Mouse (Mus musculus) CD4-positive helper T cell, adult 2 months (primary cell): ENCODE data around the gene Selp.

ENCODE experiments used
- DNase-seq: peaks from one replicate; pipeline ENCODE4 v3.0.0-alpha.2; 2012; ENCODE audit warnings: low read depth, missing footprints, low spot score

Selp gene

DNA sequence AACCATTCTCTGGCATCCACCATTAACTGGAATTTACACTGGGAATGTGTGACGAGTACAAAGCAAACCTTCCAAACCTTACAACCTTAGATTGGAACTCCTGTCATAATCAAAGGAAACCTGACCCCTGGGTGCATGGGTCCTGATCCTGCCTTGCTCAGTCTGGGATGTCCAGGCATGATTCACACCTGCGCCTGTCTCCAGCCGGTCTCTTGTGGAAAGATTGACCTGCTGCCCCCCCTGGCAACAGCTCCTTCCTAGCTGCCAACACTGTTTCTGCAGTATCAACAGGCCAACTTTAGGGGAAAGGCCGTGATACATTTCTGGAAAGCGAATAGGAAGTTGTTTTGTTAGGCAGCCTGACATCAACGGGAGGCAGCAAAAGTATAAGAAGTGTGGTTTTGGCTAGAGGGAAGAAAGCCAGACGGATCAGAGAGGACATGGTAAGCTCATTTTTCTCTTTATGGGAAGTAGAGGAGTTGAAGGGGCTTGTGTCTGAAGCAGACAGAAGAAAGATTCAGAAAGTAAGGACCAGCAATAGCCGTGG lies at the start of gene Selp:
Gene Selp (plus strand): TSS at position 318 of the 547 bp plus-strand sequence.
- DNase-seq: no peak

DNA sequence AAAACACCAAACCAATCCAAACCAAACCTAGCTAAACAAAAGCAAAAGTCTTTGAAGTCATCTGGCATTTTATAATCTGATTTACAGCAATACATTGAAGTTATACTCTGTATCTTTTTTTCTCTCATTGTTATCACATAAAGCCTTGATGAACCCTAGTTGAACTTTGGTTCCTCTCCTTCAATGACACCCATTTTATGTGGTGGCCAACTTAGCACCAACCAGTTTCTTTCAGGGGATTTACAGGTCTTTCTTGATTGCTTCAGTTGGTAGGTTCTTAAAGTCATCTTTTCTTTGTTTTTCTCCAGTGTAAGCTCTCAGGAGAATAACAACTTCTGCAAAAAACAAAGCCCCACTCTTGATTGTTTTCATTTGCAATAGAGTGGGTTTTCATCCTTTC lies 45.8 kb upstream of the Selp start:
- peak; percentile 35 for DNase-seq

DNA sequence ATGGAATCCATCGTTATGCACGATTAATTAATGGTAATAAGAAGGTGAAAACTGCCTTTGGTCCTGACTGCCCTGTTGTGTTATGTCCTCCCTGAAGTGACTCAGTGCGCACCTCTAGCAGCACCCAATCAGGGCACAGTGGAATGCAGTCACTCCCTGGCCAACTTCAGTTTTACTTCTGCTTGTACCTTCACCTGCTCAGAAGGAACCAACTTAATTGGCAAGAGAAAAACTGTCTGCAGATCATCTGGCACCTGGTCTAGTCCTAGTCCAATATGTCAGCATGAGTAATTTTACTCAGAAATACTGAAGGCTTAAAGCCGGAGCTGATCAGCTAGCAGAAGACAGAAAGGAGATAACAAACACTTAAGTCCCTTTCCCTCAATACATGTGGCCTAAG lies 44.6 kb upstream of the Selp start:
- no peak for DNase-seq

DNA sequence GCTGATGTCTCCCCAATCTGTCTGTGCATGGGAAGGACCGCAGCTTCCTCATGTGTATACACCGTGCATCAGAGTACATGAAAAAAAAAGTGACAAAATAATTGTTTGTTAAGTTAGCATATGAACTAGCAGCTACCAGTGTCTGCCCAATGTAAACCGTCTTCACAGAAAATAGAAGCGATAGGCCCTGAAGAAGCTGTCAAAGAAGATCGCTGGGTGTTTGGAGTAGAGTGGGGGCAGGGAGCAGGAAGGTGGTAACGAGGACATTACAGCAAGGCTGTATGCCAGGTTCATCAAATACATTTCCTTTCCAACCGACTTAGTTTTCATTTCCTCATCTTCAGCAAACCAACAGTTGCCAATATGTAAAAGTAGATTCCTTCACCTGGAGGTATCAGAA lies 44.0 kb upstream of the Selp start:
- peak; percentile 69 for DNase-seq

DNA sequence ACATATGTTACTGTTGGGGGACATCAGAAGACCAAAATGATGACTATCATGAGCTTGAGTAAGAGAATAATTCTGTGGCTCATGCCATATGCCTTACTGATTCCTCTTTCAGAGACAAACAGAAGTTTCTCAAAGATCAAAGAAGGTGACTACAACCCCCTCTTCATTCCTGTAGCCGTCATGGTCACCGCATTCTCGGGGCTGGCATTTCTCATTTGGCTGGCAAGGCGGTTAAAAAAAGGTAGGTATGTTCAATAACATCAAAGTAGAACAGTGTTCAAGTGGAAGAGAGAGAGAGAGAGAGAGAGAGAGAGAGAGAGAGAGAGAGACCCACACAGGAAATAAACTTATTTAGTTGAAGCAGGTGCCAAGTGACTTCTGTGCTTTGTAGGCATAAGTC lies 43.1 kb upstream of the Selp start:
- DNase-seq: peak; percentile 76

DNA sequence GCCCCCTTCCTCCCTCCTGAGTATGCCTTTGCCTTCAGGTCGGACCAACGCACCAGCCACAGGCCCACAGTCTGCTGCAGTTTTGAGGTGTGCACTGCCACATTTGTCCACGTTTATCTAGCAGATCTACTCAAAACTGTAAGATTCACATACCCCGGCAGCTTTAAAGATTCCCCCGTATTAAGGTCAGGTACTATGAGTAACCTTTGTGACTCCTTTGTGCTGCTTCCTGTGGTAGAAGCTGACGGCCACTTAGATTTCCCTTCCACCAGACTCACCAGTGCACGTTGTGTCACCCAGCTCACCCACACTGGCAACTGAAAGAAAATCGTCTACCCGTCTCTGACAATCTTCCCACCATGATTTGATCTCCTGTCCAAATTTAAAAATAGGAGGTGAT lies 42.0 kb upstream of the Selp start:
- peak; percentile 57 for DNase-seq

DNA sequence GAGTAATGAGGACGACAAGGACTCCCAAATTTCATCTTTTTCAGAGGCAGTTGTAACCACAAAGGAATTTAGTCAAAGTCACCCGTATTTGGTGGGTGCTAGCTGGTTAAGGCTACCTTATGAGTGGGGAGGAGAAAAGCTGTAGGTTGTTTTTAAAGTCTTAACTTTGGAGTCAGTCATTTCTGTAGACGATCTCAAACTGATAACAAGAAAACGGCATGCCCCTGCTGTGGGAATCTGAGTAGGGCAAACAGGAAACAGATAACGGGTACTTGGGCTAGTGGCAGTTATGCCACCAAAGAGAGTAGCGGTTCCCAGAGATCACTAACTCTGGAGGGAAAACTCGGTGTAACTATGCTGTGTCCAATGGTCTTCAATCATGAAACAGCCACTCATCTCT lies 41.3 kb upstream of the Selp start:
- peak; percentile 64 for DNase-seq

DNA sequence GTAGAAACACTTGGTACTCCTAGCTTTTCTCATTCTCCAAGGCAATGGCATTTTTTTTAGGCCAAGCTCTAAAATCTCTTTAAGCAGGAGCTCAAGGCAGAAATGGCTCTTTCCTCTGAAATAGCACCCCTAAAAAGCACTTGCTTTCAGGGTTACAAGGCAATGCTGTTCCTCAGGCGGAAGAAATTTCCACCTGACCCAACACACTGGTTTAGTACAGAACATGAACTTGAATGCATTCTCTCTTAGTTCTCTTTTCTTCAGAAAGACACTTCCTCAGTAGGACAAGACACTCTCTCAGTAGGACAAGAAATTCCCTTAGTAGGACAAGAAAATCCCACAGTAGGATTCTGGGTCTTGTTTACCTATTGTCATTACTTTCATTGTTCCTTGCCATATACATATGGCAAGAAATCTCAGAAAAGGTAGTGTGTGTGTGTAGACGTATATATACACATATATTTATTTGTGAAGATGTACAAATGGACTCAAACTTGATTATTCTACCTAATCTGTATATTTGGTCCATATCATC lies 40.4 kb upstream of the Selp start:
- no peak for DNase-seq

DNA sequence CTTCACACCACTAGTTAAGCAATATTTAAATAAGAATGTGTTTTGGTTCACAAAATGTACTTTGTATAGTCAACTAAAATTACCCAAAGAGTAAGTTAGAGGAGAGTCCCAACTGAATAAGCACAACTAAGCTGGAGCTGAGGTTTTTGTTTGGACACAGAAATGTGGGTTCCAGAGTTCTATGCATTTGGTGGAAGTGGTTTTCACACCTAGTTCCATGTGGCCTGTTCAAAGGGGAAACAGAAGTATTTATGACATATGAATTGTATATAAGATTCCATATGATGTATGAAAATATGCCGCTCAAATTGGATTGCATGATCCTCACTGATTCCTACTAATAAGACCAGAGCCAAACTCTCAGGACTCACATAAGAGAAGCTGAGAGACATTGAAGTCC lies 39.6 kb upstream of the Selp start:
- peak; percentile 56 for DNase-seq

DNA sequence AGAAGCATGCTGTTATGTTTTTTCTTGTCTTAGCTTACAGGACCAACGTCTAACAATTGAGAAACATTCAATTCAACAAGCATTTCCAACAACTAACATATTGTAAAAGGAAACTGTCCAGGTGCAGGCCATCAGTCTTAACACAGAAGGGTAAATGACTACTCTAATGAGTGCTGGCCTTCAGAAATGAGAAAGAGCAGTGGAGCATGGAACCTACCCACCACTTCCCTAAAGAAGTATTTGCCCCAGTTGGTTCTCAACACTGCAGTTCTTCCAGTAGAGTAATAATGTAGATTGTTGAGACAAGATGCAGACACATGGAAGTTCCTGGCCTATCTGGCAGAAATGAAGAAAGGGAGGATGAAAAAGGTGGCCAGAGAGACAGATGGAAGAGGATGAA lies 38.6 kb upstream of the Selp start:
- DNase-seq: no peak

DNA sequence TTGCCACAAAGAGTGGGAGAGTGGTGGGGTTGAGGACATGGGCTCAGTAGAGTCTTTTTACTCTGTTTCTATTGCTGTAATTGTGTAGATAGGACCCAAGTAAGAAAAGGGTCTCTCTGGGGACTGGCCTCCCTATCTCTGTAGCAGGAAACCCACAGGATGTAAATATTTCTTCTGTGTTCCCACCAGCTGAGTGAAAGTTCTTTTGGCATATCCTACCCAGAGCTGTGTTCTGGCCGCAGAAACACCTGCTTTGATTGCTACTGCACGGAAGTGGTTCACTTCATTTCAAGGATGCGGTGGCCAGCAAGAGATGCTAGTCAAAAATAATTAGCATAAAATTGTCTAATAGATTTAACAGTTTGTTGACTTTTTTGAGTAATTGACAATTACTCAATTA lies 38.0 kb upstream of the Selp start:
- peak; percentile 63 for DNase-seq

DNA sequence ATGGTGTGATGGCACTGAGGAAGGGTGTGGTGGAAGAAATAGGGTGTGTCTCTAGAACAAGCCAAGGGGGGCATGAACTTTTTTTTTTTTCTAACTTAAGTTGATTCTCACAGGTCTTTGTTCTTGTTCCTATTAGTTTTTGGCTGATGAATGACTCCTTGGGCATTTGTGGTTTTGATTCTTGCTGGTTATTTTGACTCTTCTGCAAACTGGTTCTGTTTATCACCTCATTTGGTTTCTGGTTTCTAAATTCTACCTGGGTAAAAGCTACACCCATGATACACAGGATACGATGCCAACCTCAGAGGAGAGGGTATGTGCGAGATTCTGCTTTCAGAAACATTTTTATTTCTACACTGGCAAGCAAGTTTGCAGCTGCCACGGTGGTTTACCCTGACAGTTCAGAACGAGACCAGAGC lies 36.7 kb upstream of the Selp start:
- peak; percentile 73 for DNase-seq

DNA sequence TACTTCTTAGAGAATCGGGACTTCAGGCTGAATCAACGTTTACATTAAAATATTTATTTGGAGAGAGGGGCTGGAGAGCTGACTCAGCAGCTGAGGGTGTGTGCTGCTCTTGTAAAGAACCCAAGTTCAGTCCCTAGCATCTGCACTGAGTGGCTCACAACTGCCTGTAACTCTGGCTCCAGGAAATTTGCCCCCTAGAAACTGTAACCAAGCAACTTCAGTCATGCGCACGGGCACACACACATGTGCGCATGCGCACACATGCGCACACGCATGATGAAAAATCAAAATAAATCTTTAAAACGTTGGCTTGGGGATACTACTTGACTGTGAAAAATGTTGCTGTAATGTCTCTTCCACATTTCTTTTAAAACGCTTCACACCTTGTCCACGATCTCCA lies 36.0 kb upstream of the Selp start:
- DNase-seq: no peak

DNA sequence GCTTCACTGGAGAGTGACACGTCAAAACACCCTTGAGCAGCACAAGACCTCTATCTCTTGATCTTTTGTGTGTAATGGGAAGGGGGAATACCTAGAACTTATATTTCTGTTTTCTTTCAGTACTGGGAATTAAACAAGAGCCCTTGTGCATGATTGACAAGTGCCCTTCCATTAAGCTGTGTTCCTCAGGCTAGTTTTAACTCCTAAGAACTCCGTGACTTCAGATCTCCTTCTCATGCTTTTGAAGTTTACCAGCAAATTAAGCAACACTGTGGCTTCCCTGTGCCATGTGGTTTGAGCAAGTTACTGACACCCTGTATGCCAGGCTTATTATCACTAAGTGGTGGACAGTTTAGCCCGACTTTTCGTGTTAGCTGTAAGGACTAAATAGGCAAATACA lies 32.0 kb upstream of the Selp start:
- no peak for DNase-seq

DNA sequence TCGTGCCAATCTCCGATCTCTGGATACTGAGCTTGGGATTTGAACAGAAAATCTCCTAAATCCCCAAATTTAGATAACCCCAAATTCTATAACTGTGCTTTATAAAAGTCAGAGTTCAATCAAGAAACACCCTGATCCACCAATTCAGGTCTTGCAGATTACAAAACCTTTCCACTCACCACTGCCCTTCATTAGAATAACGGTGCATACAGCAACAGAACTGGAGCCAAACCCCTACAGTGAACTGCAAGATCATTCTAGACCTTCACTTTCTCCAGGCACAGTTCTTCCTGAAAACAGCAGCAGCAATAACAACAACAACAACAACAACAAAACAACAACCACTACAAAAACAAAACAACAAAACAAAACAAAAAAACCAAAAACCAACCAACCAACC lies 28.3 kb upstream of the Selp start:
- DNase-seq: no peak

DNA sequence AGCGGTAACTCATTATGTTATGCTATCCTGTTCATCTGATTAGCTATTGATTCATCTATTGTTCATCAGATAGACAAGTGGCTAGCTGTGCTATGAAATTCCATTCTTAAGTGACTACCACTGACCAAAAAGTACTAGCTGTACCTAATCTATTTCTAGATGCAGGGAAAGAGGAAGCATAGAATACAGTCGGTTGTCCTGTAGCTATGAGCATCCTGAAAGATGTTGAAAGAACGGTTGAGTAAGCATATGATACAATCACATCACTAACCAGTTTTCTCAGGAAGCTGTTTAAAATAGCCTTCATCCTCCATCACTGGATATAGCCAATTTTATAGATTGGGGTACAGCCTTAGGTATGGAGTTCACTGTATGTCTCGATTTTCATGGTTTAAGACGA lies 27.2 kb upstream of the Selp start:
- no peak for DNase-seq

DNA sequence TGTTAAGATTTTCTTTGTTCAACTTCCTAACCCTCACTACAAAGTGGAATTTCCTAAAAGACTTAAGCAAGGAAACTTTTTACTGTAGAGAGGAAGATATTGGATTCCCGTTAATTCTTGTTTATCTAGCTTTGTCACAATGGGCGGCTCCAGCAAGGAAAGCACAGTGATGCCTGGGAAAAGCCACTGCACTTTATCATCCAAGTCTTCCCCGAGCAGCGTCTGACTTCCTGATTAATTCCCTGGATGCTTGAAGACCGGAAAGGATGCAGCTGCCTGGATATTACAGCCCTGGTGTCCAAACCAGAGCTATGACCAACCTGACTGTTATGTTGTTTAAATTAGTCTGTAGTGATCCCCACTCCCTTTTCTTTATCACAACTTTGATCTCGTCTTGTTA lies 18.3 kb upstream of the Selp start:
- DNase-seq: no peak

DNA sequence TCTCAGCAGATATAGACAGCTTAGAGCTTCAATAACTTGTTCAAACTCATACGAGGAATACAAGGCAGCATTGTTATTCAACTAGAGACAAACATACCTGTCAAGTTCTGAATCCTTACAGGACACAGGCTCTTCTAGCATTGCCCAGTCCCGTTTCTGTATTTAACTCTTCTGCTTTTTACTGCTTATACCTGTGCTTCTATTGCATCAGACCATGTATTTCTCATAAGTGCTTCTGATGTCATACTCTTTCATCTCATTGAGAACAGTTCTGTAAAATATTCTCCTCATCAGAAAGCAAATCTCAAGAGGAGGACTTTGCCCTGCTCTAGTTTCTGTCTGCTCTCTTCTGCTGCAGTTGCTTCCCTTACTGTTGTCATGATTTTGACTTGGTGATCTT lies 17.2 kb upstream of the Selp start:
- no peak for DNase-seq

DNA sequence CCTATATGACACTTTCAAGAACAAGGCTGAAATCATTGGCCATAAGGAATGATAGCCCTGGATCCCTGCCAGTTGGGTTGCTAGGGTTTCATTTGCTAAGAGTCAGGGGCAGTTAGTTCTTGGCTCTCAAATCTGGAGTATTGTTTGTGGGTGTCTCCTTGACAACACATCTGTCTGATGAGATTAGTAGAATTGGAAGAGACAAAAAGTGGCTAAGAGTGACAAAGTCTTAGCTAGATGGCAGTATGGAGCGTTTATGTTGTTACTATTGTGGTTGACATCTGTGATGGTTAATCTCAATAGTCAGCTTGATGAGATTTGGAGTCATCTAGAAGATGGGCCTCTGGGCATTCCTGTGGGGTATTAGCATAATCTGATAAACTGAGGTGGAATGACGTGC lies 16.7 kb upstream of the Selp start:
- peak; percentile 29 for DNase-seq

DNA sequence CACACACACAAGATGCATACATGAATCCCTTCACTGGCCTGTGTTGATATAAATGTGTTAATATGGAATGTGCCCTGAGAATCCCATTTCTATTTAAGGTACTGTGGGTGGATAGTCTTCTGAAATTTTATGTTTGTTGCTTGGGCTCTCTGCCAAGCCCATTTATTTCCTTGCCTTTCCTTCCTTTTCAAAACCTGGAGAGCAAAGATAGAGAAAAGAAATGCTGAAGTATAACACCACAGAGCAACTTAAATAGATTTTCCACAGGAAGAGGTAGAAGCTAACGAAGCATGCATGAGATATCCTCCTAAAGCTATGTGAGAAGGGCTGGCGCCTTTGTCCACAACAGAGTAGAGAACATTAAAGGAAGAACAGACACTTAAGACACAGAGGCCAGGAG lies 5.3 kb upstream of the Selp start:
- DNase-seq: no peak

DNA sequence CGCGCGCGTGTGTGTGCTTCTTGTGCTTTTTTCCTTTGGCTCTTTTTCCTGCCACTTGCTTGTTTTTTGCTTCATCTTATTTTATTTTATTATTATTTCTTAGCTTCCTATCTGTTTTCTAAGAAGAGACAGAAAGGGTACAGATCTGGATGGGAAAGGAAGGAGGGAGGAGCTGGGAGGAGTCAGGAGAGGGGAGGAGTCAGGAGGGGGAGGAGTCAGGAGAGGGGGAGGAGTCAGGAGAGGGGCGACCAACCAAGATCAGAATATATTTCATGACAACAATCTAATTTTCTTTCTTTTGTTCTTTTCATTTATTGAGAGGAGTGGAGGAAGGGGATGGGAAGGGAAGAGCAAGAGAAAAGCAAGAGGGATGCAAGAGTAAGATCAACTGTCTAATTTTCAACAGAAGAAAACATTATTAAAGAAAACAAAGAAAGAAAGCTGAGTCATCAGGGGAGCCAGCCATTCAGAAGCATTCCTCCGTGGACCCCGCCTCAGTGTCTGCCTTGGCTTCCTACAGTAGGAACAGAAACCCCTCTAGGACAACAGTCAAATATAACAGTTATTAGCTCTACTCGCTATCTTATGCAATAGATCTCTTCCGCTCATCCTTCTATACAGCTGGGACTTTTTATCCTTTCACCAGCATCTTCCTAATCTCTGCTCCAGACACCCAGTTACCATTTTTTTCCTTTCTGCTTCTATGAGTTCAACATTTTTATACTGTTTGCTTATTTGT lies 4.3 kb upstream of the Selp start:
- no peak for DNase-seq

DNA sequence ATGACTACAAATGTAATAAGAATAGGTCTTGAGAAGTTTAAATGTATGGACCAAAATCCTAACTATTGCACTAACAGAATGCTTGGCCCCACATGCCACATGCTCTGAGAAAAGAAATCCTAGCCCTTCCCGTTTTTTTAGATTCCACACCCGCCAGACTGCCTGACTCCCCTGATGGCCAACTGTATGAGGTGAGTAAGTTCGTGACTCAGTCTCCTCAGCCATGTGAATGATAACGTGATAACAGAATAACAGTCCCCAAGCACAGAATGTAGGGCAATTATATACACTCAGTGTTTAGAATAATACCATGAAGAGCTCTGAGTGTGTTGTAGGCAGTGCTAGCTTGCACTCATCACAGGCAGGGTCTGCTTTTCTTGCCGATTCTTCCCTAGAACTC lies 784 bp upstream of the Selp start:
- DNase-seq: no peak

DNA sequence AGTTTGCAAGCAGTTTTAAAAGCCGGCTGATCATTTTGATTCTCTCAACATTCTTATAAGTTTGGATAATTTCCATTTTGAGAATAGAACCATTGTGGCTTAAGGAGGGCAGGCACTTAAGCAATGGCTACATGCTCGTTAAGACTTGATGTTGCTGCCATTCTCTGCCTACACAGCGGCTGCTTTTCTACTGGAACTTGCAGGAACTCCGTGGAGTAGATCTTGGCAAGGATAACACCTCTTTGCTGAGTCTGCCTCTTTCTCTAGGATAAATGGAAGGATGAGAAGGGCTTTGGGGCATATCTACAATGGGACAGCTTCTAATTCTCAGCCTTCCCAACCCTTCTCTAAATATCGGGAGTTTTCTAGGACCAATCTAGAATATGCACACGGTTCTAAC lies 583 bp downstream of the Selp start:
- DNase-seq: no peak

DNA sequence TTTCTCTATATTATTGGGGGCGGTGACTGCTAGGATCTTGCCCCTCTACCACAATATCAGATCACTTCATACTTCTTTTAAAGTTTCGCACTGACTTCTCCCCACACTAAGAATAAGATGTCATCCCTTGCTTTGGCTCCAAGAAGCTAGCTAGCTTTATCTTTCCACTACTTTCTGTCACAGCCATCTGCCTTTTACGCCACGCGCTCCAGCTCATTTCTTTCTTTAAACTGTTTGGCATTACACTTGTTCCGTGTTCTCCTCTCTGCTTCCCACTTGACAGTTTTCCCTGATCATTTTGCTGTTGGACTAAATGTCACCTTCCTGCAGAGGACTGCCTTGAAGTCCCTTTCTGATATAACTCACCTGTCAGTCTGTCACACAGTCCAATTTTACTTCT lies 2.8 kb downstream of the Selp start:
- no peak for DNase-seq
